9 mouse cellular contexts compared by ENCODE assay signal in genomic region chr3:145026750-145027149, GRCm38 (mm10). TPM values are rescaled to one million over a fixed set of nuclear protein-coding genes. Genes with fewer than 3 reads are reported as not detected.
DNase-seq lines count a peak whose midpoint lies in the region; ATAC-seq lines count a peak whose summit lies in the region.
"Had no signal": no experiment of that assay in that cellular context is flagged by ENCODE, and none has a peak within 500 bp of the region (broad histone marks: within the 10 kb centered on the region; RNA-seq: fewer than 3 reads in every experiment).

No protein-coding gene starts in this region.

- no peaks in the 10 kb centered on the region for H3K36me3 ChIP-seq in forebrain, embryonic 11.5 days (ENCODE audit: control insufficient read depth, insufficient read depth, low read length)
- H3K36me3 ChIP-seq in forebrain, embryonic 12.5 days (replicated peaks) = no peaks in the 10 kb centered on the region

- DNase-seq in forebrain, embryonic 11.5 days (ENCODE audit: low spot score) = peak; percentile 67
- peak; percentile 31 to 51 for DNase-seq in urinary bladder, postnatal 36 days (ENCODE audit: low spot score in 2 of 2)
- no peak for DNase-seq in urinary bladder, postnatal 4 days (ENCODE audit: low spot score in 2 of 2)
- DNase-seq in embryo, embryonic 9.5 days (ENCODE audit: extremely low spot score) = peak; percentile 14
- peak; percentile 58 for DNase-seq in kidney, postnatal 14 days
- DNase-seq in lung, postnatal 14 days = peak; percentile 58
- peak; percentile 15 to 66 for DNase-seq in spleen, postnatal 4 days (ENCODE audit: low spot score in 2 of 2)

- no peak overlapping the region for H3K4me2 ChIP-seq in forebrain, embryonic 11.5 days (ENCODE audit: low read depth, low read length, severe bottlenecking)
- H3K4me2 ChIP-seq in forebrain, embryonic 12.5 days = no peak overlapping the region

- ATAC-seq in forebrain, embryonic 11.5 days (replicated peaks; ENCODE audit: low FRiP score) = no peak
- ATAC-seq in forebrain, embryonic 12.5 days (ENCODE audit: low FRiP score) = no peak

- no peak overlapping the region for H3K9ac ChIP-seq in forebrain, embryonic 11.5 days (ENCODE audit: low read length)
- H3K9ac ChIP-seq in forebrain, embryonic 12.5 days = no peak overlapping the region

- no peak overlapping the region for H3K4me3 ChIP-seq in forebrain, embryonic 11.5 days (ENCODE audit: low read depth, low read length)
- H3K4me3 ChIP-seq in forebrain, embryonic 12.5 days (replicated peaks) = no peak overlapping the region

- no peaks in the 10 kb centered on the region for H3K4me1 ChIP-seq in forebrain, embryonic 11.5 days (replicated peaks; ENCODE audit: control insufficient read depth, insufficient read depth, low read length)
- H3K4me1 ChIP-seq in forebrain, embryonic 12.5 days = no peaks in the 10 kb centered on the region

- H3K27me3 ChIP-seq in forebrain, embryonic 11.5 days (ENCODE audit: control insufficient read depth, insufficient read depth, low read length) = no peaks in the 10 kb centered on the region
- no peaks in the 10 kb centered on the region for H3K27me3 ChIP-seq in forebrain, embryonic 12.5 days

- H3K27ac ChIP-seq in forebrain, embryonic 11.5 days (ENCODE audit: low read depth, low read length) = no peak overlapping the region
- H3K27ac ChIP-seq in forebrain, embryonic 12.5 days = no peak overlapping the region

- 33% methylated on average over 3 of the region's 3 CpGs for WGBS in forebrain, embryonic 11.5 days
- WGBS in forebrain, embryonic 12.5 days = 36% methylated on average over 3 of the region's 3 CpGs

- no peaks in the 10 kb centered on the region for H3K9me3 ChIP-seq in forebrain, embryonic 11.5 days (ENCODE audit: control insufficient read depth, low read length)
- H3K9me3 ChIP-seq in forebrain, embryonic 12.5 days = no peaks in the 10 kb centered on the region

RNA-seq across cellular contexts. Expression of gene Clca1, which starts 5.8 kb away (rescaled TPM):
- not detected in 2 replicates for polyA plus RNA-seq in forebrain, embryonic 11.5 days (2014; fragmentation: Nextera tagmentation; extraction: Ambion mirVana)
- 0.06 TPM in 1 of 2 replicates, not detected in the other for polyA plus RNA-seq in forebrain, embryonic 12.5 days (2016; fragmentation: Nextera tagmentation; extraction: Ambion mirVana)
- polyA plus RNA-seq: lung, embryonic 16.5 days had no signal

RNA-seq across cellular contexts. Expression of gene Clca4a, which starts 51.9 kb away (rescaled TPM):
- polyA plus RNA-seq in forebrain, embryonic 11.5 days (2014; fragmentation: Nextera tagmentation; extraction: Ambion mirVana) = not detected in 2 replicates
- 0.06 TPM in 1 of 2 replicates, not detected in the other for polyA plus RNA-seq in forebrain, embryonic 12.5 days (2016; fragmentation: Nextera tagmentation; extraction: Ambion mirVana)
- polyA plus RNA-seq: lung, embryonic 16.5 days had no signal

Comparison
In these comparisons a context has a peak if more than half of its experiments do, and no peak if none do; other contexts are left out.
1. DNase-seq: peak in forebrain, embryonic 11.5 days (single experiment), urinary bladder, postnatal 36 days (2 of 2), embryo, embryonic 9.5 days (single experiment), kidney, postnatal 14 days (single experiment), lung, postnatal 14 days (single experiment) and spleen, postnatal 4 days (2 of 2); none in urinary bladder, postnatal 4 days (0 of 2).